Mouse (Mus musculus) cerebellum, adult 11-12 months (tissue): ENCODE data around the gene Arfip1.
A peak's percentile ranks its signal among the peaks of the same experiment; 100 is the strongest.

Experiments used
- DNase-seq: peaks from one replicate; pipeline ENCODE4 v3.0.0; 2022

Gene Arfip1

DNA sequence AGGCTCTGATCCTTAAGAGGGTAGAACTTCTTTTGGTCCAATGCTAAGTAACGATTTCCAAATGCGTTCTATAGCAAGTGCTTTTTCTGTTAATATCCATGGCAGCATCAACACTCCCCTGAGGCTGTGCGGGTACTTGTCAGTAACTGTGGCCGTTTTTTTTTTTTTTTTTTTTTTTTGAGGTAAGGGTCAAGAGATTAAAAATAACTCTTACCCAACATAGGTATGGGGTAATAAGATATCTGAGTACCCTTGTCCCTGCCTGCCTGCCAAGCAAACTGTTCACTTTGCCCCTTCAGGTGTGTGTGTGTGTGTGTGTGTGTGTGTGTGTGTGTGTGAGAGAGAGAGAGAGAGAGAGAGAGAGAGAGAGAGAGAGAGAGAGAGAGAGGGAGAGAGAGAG lies 98.1 kb downstream of the Arfip1 start:
- no peak for DNase-seq

DNA sequence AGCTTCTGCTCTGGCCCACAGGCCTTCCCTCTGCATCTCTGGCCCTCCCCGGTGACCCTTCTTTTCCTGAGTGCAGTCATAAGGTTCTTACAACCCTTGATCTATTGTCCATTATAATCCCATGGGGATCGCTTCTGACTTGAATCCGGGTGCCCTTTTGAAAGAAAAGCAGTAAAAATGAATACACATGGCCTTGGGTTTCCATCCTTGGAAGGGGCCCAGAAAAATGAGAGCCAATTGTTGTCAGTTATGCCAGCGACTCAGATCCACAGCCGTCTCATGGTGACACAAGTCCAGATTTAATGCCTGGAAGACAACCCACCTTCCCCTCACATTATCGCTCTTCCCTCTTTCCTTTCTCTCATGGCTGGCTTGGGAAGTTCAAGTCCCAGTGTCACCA lies 100.3 kb downstream of the Arfip1 start:
- no peak for DNase-seq

DNA sequence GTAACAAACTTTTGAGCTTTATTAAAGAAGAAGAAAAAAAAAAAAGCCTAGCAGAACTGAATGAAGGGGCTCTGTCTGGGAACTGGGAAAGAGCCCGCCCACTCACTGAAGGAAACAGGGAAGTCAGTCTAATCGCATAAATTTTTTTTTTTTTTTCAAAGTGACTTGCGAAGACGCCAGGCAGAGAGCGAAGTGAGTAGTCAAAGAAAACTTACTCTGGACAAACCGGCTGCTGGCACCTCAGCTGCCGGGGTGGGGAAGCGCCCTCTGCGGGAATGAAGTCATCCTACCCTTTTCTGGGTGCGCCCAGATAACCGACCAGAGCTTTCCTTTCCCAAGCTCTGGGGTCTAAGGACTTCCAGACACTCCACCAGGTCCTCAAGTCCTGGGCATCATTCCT lies 101.3 kb downstream of the Arfip1 start:
- DNase-seq, result peak; percentile 11

DNA sequence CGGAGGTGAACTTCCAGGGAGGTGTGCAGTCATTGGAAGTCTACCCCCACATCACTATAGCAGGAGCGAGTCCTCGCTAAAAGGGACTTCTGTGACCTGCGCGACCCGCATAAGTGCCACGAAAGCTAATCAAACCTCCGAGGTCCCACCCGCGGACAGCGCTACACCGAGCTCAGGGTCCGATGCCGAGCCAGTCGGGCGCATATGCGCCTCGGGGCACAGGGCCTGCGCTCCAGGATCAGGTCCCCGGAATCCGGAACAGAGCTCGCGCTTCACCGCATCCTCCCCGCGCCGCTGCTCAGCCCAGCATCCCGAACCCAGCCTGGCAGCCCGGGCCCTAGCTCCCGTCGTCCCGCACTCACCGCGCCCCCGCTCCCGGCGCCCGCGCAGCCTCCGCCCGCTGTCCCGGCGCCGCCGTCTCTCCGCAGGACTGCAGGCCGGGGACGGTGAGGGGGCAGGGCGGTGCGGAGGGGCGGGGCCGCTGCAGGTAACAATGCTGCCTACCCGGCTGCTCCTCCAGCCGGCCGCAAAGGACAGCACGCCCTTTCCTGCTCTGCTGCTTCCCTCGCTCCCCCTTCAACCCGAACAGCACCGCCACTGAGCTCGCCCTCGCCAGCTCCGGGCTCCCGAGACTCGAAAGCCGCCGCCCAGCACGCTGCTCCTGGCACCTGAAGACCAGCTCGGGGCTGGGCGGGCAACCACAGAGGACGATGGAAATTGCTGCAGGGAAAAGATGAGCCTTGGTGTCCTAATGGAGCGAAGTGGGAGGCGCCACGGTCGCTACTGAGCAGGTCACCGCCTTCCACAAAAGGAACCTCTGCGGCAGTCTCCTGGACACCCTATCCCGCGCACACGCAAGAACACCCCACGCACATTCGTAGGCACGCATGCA lies 102.2 kb downstream of the Arfip1 start, which contains the start of gene Fhdc1:
Gene Fhdc1, minus strand, starts transcription at position 424 of the 892 bp plus-strand sequence.
- DNase-seq, result peak; percentile 65

DNA sequence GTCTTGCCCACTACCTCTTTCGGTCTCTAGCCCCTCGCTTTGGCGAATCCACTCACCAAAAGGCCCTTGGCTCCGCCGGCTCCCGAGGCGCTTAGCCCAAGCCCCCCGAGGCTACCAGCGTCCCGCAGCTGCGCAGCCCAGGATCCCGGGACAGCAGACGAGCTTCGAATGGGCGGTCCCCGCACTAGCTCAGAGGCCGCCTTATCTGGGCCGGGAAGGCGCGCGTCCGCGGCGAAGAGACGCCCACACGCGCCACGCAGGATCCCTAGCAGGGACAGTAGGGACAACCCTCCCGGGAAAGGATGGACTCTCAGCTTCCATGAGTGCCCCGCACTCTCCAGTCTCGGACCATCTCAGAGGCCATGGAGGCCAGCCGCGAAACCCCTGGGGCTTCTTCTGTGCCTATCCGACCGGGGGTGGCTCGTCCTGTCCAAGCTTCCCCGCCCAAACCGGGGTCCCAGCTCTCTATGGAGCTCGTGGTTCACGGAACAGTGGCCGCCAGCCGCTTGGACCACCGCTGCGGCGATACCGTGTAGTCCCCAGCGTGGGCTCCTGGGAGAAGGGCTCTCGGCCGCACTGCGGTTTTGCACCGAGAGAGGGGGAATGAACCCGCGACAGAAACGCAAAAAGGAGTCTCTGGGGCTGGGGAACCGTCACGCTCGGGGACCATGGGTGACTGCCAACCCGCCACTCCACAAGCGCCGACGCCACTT lies 103.0 kb downstream of the Arfip1 start:
- peak; percentile 49 for DNase-seq

DNA sequence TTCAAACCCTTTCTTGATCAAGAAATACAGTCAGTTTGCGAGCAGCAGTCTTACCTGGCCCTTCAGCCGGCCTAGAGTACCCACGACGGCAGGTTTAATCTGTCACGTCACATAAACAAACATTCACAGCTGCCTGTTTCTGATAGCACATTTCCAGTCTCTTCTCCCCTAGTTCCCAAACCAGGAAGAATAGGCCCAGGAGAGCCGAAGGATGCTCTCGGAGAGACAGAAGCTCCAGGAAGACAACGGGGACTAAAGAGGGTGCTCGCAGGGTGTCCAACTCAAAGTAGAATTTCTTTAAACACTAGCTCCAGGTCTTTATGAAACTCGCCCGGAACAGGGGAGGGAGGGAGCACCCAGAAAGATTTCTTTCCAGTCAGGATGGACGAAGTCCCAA lies 103.5 kb downstream of the Arfip1 start:
- DNase-seq, result no peak

DNA sequence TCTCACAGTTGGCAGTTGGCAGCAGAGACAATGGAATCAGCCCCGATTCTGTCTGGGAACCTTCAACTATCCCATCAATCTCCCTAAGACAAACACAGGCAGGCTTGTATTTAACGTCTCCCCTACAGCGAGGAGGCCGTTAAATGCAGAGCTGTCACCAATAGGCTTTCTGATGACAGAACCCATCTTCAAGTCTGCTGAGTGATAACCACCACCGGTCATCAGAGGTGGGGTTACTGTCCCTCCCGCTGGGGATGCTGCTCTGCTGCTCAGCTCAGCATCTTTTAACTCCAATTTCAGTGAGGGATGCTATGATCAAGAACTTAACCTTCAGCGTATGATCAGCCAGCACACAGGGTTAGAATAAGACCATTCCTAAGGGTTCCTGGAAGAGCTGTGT lies 104.2 kb downstream of the Arfip1 start:
- DNase-seq, result no peak

DNA sequence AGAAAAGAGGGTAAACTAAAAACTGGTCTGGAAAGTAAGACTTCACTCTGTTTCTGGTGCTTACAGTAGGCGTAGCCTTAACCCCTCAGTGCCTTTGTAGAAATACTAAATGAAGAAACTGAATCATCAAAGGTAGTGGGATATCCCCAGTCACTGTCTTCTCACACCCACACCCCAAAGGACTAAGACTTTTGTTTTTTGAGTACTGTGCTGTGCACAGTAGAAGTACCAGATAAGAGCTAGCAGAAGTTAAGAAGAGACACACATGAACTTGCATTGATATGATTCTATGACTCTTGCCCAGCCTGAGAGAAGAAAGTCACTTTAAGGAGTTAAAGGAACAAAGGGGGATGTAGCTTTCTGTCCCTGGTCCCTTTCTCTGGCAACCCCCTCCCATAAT lies 104.9 kb downstream of the Arfip1 start:
- DNase-seq, result no peak

DNA sequence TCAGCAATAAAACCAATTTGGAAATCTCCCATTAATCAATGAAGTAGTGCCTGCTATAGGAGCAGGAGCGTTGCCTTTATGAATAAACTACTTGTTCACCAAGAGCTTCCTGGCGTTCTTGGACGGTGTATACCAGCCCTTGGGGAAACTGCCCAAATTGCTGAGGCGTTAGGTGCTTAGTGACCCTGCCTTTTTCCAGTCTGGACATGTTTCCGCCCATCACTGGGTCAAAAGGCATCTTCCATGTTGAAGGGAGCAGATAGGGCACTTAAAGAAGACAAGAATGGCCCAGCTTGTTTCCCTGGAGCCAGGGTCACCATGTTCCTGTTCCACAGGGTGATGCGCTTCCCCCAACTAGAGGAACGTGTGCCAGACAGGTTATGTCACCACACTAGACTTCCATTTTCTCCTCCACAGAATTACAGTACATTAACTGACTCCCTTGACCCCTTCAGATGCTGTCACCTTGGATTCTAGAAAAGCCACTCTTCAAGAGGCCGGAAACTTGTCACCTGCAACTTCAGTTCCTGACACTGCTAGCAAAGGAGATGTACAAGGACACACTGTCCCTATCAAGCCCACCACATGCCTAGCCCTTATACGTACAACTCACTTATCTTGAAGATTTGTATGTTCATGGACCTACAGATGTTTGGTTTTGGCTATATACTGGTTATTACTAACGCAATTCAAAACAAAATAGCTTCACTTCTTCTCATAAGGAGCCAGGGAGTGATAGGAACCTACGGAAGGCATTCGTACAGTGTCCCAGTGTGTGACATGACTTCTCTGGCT lies 107.2 kb downstream of the Arfip1 start:
- no peak for DNase-seq

DNA sequence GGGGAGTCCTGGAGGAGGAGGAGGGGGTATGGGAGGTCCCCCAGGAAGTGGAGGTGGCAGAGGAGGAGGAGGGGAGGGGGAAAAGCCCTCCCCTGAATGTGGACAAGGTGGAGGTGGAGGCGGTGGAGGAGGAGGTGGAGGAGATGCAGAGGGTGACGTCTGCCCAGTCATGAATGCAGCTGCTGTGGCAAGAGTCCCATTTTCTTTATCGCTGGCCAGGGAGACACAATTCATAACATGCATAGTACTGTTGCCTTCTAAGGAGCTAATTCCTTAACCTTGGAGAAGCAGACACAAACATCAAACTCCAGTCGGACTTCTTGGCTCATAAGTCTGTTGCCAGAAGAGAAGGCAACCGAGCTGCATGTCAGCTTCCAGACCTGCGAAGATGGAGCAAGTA lies 108.0 kb downstream of the Arfip1 start:
- no peak for DNase-seq

DNA sequence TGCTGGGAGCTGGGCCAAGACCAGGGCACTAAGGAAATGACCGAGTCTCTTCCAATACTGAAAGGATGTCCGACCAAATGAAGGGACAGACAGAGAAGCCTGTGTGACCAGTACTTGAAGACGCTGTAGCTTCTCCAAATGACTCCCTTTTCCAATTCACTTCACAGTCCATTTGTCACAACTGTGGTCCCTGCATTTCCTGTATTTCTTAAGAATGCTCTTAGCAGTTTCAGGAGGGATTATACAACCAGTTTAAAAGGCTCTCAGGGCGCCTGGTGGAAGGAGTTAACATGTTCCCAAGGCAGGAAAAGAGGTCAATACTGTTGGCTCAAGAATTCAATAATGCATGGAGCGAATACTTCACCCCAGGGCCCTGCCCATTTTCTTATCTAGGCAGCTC lies 109.5 kb downstream of the Arfip1 start:
- no peak for DNase-seq

DNA sequence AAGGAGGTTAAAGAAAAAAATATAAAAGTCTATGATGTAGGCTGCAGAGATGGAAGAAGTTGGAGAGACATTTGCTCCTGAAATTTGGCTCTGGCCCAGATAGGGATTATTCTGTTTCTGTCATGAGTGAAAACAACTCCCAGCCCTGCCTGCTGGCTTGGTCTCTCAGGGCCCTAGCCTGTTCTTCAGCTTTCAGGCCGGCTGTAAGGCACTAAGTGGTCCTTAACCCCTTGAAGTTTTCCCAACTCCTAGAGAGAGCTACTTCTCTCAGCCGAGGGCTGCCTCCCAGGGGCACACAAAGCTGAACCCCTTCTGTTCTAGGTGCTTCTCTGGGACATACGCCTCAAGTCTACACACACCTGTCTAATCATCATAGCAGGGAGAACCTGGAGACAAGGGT lies 109.9 kb downstream of the Arfip1 start:
- no peak for DNase-seq

DNA sequence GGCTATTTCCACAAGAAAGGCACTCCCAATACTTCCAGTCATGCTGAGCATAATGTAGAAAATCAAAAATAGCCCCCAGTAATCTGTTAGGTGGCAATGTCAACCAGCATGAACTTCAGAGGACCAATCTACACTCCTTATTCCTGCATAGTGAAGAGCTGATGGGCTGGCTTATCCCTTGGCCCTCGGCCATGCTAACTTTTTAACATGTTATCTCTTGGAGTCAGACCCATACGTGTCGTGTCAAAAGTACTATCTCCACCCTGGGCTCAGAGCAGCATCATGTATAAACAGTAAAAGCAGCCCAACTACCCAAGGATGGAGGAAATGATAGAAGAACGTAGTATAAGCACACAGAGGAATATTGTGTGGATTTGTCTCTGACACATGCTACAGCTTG lies 111.3 kb downstream of the Arfip1 start:
- DNase-seq, result no peak

DNA sequence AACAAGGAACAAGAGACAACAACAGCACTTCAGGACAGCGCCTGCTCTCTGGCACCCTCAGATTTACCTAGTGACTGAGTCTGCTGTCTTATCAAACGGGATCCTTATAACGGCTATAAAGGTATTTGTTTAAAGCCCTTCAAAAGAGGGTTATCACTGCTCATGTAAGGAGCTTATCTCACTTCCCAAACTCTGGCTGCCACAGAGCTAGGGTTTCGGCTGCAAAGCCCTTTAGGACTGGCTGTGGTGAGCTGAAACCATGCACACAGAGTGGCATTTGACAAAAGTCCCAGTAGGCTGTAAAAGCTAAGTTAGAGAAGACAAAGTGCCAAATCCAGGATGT lies 114.3 kb downstream of the Arfip1 start:
- no peak for DNase-seq

DNA sequence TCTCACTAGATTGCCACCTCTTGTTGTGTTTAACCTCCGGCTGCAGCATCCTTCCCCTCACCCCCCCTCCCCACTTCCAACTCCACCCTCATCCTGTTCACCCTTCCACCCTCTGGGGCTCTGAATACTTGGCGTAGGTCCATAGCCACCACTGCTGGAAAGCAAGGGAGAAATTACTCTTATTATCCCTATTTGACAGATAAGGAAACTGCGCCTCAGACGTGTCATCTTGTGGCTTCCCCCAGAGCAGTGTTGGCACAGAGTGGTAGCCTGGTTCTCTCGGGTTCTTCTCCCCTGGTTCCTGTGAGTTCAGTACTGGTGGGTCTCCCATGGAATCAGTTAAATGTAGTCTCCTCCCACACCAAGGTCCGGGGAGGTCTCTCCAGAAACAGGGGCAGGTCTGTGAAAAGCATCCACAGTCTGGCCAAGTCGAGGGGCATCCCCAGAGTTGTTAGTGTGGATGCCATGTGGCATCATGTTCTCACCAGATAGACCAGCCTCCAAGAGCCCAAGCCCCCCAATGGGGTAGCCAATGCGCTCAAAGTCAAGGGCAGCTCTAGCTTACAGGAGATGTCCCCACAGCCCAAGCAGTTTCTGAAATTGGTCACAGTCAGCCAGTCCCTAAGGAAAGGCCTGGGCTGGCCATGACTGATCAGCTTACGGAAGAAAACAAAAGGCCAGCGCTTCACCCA lies 114.9 kb downstream of the Arfip1 start:
- DNase-seq, result no peak

DNA sequence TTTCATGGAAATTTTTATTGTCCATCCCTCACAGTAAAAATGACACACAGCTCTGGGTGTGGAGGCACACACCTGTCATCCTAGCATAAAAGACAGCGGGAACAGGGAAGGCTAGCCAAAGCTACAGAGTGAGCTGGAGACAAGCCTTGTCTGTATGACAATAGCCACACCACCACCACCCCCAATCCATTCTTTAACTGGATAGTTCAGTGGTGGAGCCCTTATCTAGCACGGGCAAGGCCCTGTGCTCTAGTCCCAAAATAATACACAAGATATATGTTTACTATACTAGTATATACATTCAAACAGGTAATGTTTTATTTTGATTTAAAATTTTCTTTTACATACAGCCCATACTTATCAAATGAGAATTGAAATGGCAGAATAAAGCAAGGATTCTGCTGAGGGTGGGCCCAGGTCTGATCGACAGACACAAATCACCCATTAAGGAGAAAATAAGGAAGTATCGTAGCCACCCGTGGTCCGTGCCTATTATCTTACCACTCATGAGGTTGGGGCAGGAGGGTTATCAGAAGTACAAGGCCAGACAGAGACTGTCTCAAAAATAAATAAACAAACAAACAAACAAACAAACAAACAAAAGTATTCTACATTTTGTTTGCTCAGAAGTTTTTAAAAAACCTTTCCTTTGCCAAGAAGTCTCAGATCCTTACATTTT lies 116.5 kb downstream of the Arfip1 start:
- no peak for DNase-seq

DNA sequence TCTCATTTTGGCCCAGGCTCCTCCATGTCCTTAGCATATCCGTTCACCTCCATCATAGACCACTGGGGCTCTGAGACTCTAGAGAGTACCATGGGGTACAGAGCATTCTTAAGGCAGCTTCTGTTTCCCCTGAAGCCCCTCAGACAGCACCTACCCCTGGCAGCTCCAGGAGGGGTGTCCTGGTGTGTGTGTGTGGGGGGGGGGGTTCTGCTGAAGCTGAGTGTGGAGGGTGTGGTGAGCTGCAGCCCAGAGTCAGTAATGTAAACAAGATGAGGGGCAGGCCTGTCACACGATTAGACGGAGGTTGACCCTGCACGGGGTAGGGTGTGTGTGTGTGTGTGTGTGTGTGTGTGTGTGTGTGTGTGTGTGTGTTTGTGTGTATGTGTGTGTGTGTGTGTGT lies 120.7 kb downstream of the Arfip1 start:
- no peak for DNase-seq

DNA sequence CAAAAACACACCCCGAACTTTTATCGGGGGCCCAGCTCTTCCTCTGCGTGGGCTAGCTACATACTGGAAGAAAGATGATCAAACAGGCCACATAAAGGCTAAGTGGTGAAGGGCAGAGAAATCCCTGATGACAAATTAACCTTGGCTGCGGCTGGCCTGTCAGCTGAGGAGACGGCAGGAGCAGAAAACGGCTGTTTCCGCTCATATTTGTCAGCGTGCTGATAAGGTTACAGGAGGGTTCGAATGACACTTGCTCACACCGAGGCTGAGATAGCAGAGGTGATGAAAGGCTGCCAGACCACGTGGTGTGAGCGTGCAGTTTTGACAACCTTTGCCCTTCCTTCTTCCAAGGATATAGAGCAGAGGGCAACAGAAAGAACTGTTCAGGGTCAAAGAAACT lies 121.5 kb downstream of the Arfip1 start:
- no peak for DNase-seq

DNA sequence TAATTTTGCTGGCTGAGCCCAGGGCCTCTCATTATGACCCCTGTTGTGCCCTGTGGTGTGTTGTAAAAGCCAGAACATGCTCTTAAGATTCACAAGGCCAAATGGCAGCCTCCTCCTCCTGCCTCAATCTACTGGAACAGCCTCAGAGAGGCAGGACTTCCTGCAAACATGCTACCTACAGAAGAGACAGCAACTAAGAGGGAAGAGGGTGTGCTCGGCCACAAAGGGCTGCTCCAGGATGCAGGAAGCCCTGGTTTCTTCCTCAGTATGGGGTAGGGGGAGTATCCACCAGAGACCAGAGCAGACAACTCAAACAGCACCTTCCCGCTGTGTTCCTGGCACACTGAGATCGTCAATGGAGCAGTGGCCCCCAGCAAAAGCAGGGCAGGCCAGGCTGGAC lies 121.9 kb downstream of the Arfip1 start:
- DNase-seq, result no peak

DNA sequence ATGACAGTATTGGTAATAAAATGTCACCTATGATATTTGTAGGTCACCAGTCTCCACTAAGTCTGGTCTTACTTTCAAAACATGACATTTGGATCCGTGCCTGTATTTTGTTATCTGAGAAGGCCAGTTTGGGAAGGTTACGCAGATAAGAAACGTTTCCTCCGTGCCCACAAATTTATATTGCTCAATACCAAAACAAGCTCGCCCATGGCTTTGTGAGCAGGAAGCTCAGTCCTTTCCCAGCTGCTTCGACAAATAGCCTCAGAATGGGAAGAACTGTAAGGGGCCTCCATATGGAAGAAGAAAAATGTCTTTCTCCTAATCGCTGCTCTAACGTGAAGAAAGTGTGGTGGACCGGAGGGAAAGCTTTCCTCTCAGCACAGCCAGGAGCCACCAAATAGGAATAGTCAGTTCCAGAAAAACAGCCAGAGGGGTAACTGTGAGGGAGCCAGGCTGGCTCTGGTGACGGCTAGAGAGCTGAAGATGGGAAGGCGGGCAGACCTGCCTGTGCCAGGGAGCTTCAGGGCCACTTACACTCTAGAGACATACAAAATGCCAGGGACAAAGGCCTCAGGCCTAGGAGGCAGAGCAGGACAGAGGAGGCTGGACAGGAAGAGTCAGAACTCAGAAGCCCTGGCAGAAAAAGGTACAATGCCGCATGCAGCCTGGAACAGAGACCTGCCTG lies 126.5 kb downstream of the Arfip1 start:
- DNase-seq, result no peak

DNA sequence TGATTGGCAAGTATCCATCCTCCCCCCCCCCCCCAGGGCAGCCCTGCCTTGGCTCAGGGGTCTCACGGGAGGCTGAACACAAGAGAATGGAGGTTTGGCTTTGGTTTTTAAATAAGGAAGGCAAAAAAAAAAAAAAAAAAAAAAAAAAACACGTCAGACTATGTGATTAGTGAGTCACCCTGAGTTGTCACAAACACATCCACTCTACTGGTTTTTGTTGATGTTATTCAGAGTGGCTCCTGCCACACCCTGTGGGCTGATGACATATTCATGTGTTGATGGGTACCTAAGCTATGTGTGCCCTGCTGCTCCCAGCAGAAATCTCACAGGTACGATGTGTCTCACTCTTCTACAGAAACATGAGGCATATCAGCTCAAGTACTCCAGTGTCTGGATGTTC lies 131.8 kb downstream of the Arfip1 start:
- DNase-seq, result no peak

DNA sequence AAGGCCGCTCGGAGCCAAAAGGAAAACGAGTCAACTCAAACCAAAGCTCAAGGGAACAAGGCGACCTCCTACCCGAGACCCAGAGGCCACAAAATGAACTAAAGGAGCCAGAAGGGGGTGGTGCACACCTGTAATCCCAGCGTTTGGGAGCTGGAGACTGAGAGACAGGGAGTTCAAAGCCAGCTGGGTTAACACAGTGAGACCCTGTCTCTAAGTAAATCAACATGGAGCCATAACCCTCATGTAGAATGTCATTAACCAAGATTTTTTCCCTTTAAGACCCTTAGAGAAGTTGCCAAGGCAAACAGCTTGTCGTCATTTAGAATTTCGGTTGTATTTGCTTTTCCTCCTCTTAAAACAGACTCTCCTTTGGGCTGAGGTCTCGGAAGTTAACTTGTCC lies 133.4 kb downstream of the Arfip1 start:
- no peak for DNase-seq
